Mouse (Mus musculus) testis, postnatal 10 days (tissue): Measurements from ENCODE around the gene Limk2.

ENCODE experiments used
- DNase-seq: peaks from one replicate; pipeline ENCODE4 v3.0.0; 2021; ENCODE audit warnings: low spot score

Limk2 gene

DNA sequence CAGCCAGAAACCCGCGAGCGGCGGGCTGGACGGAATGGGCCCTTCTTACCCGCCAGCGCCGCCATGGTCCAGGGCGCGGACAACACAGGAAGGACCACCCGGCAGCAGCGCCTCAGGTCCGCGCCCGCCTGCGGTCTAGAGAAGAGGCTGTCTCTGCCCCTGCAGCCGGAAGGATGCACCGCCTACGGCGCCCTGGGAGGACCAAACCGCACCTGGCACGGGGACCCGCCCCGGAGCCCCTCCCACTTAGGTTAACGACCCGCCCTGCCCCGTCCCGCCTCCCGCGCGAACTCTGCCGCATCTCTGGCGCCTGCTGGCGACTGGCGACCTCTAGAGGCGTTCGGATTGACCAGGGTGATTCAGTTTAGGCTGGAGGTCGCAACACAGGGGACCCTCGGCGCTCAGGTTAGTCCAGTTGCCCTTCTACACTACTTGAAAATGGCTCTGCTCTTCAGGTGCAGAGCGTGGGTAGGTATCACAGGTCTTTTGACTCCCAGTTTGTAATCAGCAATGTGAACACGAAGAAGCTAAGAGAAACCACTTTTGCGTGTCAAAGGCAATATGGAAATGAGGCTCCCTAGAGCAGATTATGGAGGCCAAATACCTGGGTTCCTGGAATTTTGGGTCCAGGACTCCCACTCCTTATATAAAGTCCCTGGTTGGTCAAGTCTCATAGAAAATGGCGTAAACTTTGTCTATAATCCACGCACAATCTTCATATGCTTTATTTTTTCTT lies at the start of gene Limk2:
Gene Limk2, minus strand, starts transcription at position 193 of the 736 bp plus-strand sequence.
- peak; percentile 97 for DNase-seq

DNA sequence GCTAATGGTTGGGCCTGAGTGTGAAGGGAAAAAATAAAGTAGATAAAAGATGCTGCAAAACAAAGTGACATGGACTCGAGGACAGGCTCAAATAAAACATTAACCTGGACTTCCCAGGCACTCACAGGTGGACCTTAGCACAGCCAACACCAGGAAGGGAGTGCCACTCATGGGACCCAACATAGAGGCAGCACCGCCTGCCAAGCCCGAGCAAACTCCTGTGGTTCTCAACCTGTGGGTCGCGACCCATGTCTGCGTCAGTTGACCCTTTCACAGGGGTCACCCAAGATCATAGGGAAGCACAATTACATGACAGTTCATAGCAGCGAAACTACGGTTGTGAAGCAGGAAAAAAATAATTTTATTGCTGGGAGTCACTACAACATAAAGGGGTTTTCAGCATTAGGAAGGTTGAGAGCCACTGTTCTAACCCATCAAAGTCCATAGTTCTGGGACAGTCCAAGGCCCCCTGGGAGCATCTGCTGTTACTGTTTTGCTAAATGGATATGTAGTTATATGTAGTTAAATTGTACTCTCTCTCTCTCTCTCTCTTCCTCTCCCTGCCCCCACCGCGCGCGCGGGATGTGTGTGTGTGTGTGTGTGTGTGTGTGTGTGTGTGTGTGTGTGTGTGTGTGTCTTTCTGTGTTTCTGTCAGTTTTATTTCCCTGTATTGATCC lies 49.6 kb upstream of the Limk2 start:
- DNase-seq: no peak

GRCm38 (mm10) chr11:3456354-3456753 lies 47.4 kb upstream of the Limk2 start:
- DNase-seq: peak; percentile 80

- no peak for DNase-seq
These were observed 45.5 kb upstream of the Limk2 start for GRCm38 (mm10) chr11:3454506-3454905.

GRCm38 (mm10) chr11:3453467-3453866 lies 44.5 kb upstream of the Limk2 start:
- DNase-seq: no peak

- peak; percentile 54 for DNase-seq
These were observed 43.8 kb upstream of the Limk2 start for GRCm38 (mm10) chr11:3452769-3453168.

GRCm38 (mm10) chr11:3452167-3452639 lies 43.2 kb upstream of the Limk2 start, which contains the start of gene Rnf185:
Gene Rnf185, minus strand, starts transcription at chr11:3452363.
- DNase-seq: peak; percentile 90

- DNase-seq: peak; percentile 76
These were observed 42.7 kb upstream of the Limk2 start for GRCm38 (mm10) chr11:3451701-3452163.

DNA sequence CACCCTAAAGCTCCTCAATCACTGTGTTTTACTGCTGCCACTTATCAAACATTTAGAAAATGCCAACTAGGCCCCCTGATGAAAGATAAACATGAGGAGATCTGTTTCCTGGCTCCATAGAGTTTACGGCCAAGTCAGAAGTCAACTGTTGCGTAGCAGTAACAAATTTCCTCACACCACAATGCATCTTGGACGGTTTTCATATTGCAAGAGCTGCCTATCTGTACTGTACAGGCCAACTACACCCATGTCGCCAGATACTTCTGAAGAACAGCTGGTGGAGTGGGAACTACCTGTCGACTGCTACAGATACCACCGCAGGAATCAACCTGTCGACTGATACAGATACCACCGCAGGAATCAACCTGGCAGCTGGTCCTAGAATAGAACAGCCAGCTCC lies 35.9 kb upstream of the Limk2 start:
- no peak for DNase-seq

DNA sequence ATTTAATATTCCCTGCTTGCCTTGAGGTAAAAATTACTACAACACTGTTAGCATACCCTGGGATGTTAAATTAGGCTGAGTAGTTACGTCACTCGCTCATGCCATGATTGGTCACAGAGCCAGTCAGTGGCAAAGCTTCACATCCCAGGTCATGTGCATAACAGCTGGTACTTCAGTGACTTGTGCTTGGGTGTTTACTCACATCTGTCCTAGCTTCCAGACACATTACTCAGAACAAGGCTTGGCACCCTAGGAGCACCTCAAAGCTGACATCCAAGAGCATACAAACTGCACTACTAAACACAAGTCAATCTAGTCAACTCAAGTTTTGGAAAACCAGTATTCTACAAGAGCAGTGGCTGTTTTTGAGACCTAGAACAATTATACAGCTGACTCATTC lies 34.1 kb upstream of the Limk2 start:
- no peak for DNase-seq

- DNase-seq: no peak
These were observed 33.7 kb upstream of the Limk2 start for GRCm38 (mm10) chr11:3442677-3443076.

GRCm38 (mm10) chr11:3441696-3442443 lies 32.9 kb upstream of the Limk2 start:
- no peak for DNase-seq

- DNase-seq: no peak
These were observed 28.6 kb upstream of the Limk2 start for GRCm38 (mm10) chr11:3437621-3438020.

- DNase-seq: no peak
These were observed 24.8 kb upstream of the Limk2 start for GRCm38 (mm10) chr11:3433809-3434208.

- DNase-seq: no peak
These were observed 23.1 kb upstream of the Limk2 start for GRCm38 (mm10) chr11:3431976-3432603.

- no peak for DNase-seq
These were observed 22.5 kb upstream of the Limk2 start for GRCm38 (mm10) chr11:3431515-3431914.

DNA sequence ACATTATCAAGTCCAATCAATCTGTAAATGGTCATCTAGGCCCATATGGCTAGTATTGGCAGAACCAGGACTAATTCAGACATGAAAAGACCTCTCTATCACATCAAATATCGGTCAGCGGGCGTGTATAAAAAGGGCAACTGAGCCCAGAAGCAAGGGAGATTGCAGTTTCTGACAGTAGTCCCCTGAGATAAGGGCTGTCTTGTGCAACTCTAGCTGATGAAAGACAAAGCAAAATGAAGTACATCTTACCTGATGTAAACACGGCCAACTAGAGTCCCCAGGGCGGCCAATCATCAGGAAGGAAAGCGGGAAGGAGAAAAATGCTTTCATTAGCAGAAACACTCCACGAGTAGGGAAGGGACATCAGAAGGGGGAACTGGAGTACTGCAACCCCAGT lies 19.6 kb upstream of the Limk2 start:
- DNase-seq: no peak

GRCm38 (mm10) chr11:3427697-3428230 lies 18.8 kb upstream of the Limk2 start:
- no peak for DNase-seq

DNA sequence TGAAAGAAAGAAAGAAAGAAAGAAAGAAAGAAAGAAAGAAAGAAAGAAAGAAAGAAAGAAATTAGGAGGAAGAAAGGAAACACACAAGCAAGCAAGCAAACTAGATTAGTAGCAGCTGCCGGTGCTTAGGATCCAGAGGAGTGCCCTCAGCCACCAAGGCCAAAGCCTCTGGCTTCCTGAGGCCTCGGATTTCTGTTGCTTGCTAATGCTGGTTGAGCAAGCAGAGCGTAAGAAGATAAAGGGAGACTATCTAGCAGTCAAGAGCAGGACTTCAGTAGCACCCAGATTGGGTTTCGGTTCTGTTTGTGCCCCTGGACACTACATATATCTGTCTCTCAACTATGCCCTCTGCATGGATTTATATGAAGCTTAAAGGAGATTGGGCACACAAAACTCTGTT lies 13.3 kb upstream of the Limk2 start:
- DNase-seq: no peak

DNA sequence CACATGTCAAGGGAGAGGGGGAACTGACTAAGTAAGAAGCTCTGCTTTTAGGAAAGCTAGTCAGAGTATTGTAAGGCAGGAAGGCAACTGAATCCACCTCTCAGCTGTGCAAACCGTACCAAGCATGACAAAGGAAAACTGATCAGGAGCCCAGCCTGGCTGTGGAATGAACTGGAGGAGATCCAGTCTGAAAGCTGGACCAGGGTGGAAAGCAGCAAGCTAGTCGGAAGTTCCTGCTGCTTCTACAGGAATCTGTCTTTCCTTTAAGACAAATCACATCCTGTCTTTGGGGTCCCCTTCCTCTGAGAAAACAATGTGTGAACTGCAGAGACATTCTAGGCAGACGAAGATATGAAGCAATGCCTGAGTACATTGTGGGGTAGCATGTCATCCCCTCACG lies 9.8 kb upstream of the Limk2 start:
- DNase-seq: no peak

DNA sequence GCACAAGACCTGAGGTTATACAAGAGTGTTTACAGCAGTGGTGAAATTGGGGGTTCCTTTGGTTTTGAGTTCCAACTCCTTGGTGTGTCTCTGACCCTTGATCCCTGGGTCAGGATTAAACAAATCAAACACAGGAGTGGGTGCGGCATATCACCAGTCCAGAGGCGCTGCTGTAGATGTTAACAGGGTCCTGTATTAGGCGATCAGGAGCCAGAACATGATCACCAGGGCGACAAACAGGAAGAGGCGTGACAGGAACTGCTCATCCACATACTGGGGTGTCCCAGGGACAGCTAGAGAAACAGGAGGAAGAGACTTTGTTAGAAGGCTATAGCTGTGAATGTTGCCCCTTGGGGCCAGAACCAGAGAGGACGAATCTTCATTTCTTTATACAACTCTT lies 8.8 kb upstream of the Limk2 start:
- no peak for DNase-seq

GRCm38 (mm10) chr11:3416399-3416798 lies 7.4 kb upstream of the Limk2 start:
- no peak for DNase-seq
